Mouse (Mus musculus) heart, adult 9 months (tissue): ENCODE data around the gene Fam3c.
"Not testable (repeated sequence)": the region's sequence is repeated elsewhere in the genome, so short reads cannot be mapped to it uniquely, and the experiment has no call there.

Experiments
- DNase-seq, 2 experiments: peaks; one replicate each; pipeline ENCODE4 v3.0.0; 2022; ENCODE audit warnings: low spot score in 2 of 2

The Fam3c gene

DNA sequence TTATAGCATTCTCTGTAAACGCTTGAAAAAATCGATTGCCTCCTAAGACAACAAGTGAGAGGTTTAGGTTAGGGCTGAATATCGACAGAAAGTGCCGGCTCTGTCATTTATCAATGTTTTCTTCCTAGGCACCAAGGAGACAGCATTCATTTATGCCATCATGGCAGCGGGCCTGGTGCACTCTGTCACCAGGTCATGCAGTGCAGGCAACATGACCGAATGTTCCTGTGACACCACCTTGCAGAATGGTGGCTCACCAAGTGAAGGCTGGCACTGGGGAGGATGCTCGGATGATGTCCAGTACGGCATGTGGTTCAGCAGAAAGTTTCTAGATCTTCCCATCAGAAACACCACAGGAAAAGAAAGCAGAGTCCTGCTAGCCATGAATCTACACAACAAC is 65.3 kb downstream of the Fam3c start:
- no peak for DNase-seq

DNA sequence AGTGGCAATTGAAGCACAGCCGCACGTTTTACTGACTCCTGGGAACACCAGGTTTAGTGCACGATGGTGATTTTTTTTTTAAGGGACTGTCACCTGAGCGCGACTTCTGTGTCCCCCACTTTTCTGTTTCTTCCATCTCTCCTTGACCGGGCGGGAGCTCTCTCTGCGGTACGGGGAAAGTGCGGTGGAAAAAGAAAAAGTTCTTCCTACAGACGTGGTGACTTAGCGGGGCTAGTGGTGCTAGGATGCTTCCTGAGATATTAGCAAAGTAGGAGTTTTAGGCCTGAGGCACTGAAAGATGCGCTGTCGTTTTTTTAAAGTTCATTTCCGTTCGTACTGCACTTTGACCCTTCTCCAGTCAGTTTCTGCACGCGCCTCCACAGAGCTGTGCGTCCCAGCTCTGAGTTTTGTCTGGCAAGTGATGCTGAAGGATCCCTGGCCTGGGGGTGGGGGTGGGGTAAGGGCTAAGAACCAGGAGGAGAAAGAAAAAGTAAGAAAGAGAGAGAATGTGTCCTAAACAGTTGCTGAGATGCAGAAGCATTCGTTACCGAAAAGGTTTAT is 66.5 kb downstream of the Fam3c start:
- no peak for DNase-seq

DNA sequence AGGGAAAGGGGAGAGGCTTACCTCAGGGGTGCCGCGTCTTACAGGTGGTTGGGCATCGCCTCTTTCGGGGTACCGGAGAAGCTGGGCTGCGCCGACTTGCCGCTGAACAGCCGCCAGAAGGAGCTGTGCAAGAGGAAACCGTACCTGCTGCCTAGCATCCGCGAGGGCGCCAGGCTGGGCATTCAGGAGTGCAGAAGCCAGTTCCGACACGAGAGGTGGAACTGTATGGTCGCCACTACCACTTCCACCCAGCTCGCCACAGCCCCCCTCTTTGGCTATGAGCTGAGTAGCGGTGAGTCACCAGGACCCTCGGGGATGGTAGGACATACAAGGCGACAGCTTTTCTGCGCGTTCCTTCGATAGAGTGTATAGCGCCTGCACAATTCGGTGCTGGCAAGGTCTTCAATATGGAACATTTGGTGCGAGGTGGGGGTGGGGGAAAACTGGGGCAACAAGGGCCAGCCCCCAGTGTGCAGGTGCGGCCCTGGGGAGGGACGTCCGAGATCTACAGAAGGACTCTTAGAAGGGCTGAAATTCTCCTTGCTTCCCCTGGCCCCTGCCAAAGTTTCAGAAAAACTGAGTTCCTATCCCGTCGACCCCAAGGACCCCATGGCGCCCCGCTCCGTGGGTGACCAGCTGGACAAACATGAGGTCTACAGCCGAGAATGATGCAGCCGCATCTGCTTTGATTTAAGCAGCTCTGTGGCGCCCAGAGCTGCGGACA is 67.1 kb downstream of the Fam3c start:
- DNase-seq: no peak

DNA sequence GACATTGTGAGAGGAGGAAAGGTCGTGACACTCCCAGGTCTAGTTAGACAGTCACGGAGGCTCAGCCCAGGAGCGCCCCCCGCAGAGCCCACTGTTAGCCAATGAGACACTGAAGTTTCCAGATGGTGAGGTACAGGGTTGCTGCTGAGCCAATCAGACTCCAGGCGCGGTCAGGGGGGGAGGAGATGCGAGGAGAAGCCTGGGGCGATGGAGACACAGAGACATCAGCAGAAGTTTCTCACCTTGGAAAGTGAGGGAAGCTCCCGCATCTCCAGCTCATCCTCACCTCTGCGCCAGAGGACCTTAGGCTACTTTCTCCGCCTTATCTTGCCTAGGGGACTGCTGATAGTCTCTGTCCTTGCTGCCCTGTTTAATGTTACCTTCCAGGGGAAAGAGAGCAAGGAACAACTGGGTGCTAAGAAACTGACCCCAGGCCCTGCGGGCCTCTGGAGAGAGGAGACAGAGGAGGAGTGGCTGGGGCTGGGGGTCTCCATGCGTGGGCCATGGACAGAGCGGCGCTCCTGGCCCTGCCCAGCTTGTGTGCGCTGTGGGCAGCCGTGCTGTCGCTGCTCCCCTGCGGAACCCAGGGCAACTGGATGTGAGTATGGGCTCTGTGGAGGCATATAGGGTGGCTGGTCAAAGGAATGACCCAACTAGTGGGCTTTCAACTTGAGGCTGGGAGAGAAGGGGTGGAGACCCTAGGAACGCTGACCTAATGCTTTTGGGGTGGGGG is 67.9 kb downstream of the Fam3c start, which contains the start of gene Wnt16:
TSS of gene Wnt16 (plus strand) at position 224 of the 733 bp plus-strand sequence.
- DNase-seq: no peak

DNA sequence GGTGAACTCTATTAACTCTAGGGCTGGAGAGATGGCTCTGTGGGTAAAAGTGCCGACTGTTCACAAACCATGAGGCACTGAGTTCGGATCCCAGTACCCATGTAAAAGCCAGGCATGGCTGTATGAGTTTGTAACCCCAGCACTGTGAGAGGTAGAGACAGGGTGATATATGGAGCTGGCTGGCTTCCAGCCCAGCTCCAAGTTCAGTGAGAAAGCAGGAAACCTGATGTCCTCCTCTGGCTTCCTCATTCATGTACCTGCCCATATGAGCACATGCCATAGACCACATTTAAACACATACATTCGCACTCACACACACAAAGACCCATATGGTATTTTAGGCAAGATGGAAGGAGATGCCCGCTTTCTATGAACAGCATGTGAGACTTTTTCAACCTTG is 73.6 kb downstream of the Fam3c start:
- DNase-seq: no peak

DNA sequence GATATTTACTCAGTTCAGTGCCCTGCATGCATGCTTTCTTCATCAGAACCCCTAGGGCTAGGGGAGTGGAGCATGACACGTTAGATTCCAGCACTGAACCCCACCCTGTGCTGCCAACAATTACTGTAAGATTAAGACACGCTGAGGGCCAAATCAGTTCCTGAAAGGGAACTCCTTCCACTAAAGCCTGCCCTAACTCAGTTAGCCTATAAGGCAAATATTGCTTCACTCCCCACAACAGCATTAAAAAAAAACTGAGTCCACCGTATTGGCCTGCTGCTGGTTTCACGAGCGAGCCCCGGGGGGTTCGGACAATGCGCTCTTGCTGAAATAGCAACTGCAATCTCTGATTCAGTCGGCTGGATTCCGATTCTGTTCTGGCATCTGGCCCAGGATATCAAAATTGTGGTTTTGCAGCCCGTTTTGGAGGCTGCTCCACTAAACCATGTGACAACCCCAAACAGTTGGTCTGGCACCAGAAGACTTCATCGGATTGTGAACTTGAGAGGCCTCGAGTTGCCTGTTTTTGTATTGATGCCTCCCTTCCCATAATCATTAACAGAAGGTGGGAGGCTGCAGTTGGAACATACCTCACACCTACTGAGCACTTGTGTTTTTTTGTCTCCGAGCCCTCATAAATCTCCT is 75.7 kb downstream of the Fam3c start:
- peak; percentile 34 to 62 for DNase-seq

DNA sequence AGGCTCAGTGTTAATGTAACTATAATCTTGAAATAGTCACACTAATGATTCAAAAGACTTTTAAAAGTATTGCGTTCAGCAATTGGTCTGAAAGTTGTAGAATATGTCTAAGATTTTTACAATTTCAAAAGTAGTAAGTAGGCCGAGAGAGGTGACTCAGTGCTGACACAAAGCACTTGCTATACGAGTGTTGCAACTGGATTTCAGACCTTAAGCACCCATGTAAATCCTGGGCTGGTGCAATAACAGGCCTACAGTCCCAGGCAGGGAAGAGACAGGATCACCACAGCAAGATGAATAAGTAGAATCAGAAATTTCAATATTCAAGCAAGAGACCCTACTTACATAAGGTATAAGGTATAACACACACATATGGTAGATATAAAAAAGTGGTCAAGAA is 78.1 kb downstream of the Fam3c start:
- no peak for DNase-seq

DNA sequence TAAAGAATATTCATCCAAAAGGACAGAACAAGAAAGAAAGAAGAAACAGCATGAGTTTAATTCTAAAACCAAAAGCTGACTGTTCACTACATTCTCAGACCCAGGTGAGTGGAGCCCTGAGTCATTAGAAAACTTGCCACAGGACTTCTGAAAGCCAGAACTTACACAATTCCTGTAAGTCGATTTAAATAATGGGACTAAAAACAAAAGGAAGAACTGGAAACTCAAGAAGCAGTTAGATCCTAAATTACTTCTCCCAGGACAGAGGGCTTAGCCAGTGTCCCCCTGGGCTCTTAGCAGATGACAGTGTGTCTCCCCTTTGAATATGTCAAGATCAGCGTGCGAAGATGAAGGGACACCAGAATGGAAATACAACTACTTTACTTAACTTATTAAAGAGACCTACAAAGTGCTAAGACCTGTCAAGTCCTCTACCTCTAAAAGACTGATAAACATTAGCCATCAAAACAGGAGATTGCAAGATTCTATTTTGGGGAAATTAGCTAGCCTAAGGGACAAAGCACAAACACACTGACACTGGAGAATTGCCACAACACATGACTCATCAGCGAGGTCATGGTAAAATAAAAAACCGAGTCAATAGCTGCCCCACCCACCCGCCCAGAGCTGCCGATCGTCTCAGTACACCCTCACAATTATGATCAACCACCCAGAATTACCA is 86.1 kb downstream of the Fam3c start:
- peak; percentile 34 to 50 for DNase-seq

DNA sequence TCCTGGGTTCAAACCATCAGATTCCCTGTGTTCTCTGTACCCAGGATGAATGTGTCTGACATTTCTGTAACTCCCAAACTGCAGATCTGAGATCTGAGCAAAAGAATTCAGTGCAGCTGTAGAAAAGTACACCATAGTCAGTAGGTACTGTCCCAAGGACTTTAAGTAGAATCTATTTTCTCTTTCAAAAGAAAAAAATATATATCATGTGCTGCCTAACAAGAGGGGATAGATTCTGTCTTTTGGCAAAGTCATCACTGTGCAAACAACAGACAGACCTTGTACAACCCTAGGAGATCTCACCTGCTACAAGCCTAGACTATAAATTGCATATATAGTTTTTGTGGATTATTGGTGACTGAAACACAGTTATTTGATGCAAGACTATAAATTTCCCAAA is 87.4 kb downstream of the Fam3c start:
- no peak for DNase-seq

DNA sequence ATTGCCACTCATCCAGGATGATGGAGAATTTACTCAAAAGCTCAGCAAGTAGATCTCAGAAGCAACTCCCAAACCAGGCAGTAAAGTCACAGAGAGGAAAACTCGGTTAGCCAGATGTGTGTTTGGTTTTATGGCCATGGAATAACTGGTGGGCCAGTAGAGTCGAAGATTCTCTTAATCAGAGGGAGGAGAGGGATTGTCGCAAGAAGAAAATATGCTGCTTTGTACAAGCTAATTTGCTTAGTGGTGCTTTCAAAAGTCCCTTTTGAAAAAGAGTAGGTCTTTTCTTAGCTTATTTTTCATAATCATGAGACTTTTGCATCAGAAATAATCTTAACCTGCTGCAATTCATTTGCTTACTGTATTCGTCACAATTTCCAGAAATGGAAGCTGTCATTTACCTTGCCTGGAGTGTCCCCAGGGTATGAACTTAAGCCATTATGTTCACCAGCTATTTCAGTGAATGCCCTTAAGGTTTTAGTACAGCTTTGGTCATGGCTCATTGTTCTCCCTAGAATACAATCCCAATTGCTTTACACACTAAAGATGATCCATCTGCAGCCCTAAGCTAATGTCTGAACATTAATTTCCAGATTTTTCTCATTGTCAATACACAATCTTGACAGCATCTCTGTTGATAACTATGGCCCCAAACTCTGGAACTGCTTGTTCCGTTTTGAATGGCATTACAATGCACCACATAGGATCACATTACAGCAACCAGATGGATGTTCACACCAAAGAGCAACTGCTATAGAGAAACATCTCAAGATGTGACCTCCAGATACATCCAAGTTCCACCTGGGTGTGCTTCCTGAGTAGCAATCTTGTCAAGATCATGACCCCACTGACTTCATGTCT is 88.0 kb downstream of the Fam3c start:
- DNase-seq: no peak

DNA sequence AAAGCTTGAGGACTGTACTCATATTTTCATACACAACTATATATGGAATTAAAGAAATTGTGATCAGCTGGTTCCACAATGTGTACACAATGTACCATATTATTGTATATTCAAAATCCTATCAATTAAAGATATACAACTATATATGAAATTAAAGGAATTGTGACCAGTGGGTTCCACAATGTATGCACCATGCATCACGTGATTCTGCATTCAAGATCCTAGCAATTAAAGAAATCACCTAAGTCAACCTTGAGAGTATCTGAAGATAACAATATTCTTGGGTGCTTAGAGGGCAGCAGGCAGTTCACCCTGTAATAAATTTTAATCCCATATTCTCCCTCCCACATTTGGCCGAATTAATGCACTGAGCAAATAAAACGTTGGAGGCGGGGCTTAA is 90.0 kb downstream of the Fam3c start:
- no peak for DNase-seq

DNA sequence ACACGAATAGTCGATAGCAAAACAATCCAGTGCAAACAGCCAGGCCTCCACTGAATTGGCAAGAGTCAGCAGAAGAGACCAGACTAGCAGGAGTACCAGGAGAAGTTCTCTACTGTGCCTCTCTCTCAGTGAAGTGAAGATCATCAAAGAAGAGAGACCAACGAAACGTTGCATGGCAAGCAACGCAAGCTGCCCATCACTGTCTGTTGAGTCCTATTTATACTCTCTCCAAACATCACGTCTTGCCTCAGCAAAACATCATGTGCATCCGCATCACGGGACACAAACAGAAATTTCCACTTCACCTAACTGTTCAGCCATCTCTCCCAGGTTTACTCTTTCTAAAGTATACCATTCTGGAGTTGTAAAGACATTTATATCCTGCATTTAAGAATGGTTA is 91.9 kb downstream of the Fam3c start:
- not testable (repeated sequence) for DNase-seq

DNA sequence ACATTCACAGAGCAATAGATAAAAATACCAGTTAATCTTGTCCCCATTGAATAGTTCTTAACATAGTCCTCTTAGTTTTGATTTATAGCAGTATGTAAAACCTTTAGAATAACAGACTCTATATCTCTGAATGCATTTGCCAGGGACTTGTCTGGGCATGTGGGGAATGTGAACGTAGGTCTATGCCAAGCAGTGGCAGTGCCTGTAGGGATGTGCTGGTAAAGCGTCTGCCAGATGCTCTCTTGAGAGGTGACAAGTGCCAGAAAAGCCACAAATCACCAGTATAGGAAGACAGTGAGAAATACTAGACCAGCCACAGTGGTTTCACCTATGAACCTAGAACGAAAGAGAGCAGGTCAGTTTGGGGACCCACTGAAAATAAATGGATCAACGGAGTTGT is 93.5 kb downstream of the Fam3c start:
- no peak for DNase-seq

DNA sequence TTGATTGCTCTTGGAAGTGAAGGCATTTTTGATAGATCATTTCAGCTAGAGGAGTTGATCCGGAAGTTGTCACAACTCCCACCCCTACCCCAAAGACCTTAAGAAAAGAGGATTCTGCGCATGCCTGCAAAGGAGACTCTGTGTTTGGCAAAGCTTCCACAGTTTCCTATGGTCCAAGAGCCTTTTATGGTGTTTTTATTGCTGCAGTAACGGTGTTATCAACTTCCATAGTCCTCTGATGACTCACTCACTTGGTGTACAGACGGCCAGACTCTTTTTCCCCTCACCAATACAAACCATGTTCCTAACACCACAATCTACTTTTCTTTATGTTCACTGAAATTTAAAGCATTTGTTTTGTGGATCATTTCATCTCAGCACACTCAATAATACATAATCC is 97.3 kb downstream of the Fam3c start:
- DNase-seq: no peak
